Comparison of ENCODE assay signal across 16 mouse cellular contexts in genomic region chr2:44221686-44222085, GRCm38 (mm10).
A peak's percentile ranks its signal among the peaks of the same experiment; 100 is the strongest.
DNase-seq lines count a peak whose midpoint lies in the region; ATAC-seq and TF ChIP-seq lines count a peak whose summit lies in the region.
"Had no signal": no experiment of that assay in that cellular context is flagged by ENCODE, and none has a peak within 500 bp of the region (broad histone marks: within the 10 kb centered on the region; RNA-seq: fewer than 3 reads in every experiment).

No protein-coding gene starts in this region.

- no peak overlapping the region for H3K4me3 ChIP-seq in kidney, embryonic 14.5 days (ENCODE audit: low read length)
- H3K4me3 ChIP-seq in testis, adult 2 months (ENCODE audit: control insufficient read depth, low read depth, low read length) = no peak overlapping the region
- H3K4me3 ChIP-seq: forebrain, embryonic 10.5 days; limb, embryonic 15.5 days; myocyte had no signal

- no peak for TF ChIP-seq CTCF in testis, adult 2 months (IDR thresholded peaks at IDR 0.05; ENCODE audit: control insufficient read depth, insufficient read depth, insufficient replicate concordance, low read depth, low read length)

- ATAC-seq in kidney, embryonic 14.5 days (ENCODE audit: low FRiP score, low TSS enrichment) = no peak

- peaks cover 5% of the 10 kb centered on the region; the same call in 1 of the 2 replicates for H3K4me1 ChIP-seq in kidney, embryonic 14.5 days (ENCODE audit: control insufficient read depth, insufficient read depth, low read length)
- H3K4me1 ChIP-seq in testis, adult 2 months (ENCODE audit: control insufficient read depth, insufficient read depth, low read length) = no peaks in the 10 kb centered on the region
- H3K4me1 ChIP-seq: limb, embryonic 15.5 days had no signal

- H3K4me2 ChIP-seq in kidney, embryonic 14.5 days (replicated peaks; ENCODE audit: low read depth, low read length) = no peak overlapping the region
- H3K4me2 ChIP-seq: limb, embryonic 15.5 days; lung, embryonic 14.5 days had no signal

- TF ChIP-seq POLR2A in testis, adult 2 months (IDR thresholded peaks at IDR 0.05; ENCODE audit: control insufficient read depth, low read depth, low read length) = no peak

- H3K9me3 ChIP-seq in kidney, embryonic 14.5 days (ENCODE audit: control insufficient read depth, low read length) = no peaks in the 10 kb centered on the region
- H3K9me3 ChIP-seq: forebrain, embryonic 10.5 days; limb, embryonic 15.5 days had no signal

- no peaks in the 10 kb centered on the region for H3K27me3 ChIP-seq in kidney, embryonic 14.5 days (ENCODE audit: control insufficient read depth, insufficient read depth, low read length)
- no peaks in the 10 kb centered on the region for H3K27me3 ChIP-seq in testis, adult 2 months (ENCODE audit: control insufficient read depth, insufficient read depth, low read length)
- H3K27me3 ChIP-seq: limb, embryonic 15.5 days had no signal

- no peak overlapping the region for H3K9ac ChIP-seq in kidney, embryonic 14.5 days (ENCODE audit: low read depth, low read length)
- H3K9ac ChIP-seq: limb, embryonic 15.5 days; lung, embryonic 14.5 days had no signal

- no peaks in the 10 kb centered on the region for H3K36me3 ChIP-seq in kidney, embryonic 14.5 days (ENCODE audit: control insufficient read depth, insufficient read depth, low read length)
- no peaks in the 10 kb centered on the region for H3K36me3 ChIP-seq in testis, adult 2 months (ENCODE audit: control insufficient read depth, insufficient read depth, low read length)
- H3K36me3 ChIP-seq: forebrain, embryonic 10.5 days; limb, embryonic 15.5 days had no signal

- no peak overlapping the region for H3K27ac ChIP-seq in kidney, embryonic 14.5 days (ENCODE audit: low read depth, low read length)
- peak overlapping the region; percentile 65 for H3K27ac ChIP-seq in testis, adult 2 months (ENCODE audit: control insufficient read depth, insufficient read depth, low read depth, low read length)
- H3K27ac ChIP-seq: forebrain, embryonic 10.5 days; limb, embryonic 15.5 days had no signal

- 58% methylated on average over 2 of the region's 2 CpGs for WGBS in kidney, embryonic 14.5 days

- intact Hi-C loops in heart, postnatal 14 days (cut with DNase I) = no loop called here

- DNase-seq in adrenal gland, adult (ENCODE audit: inconsistent age in 2 of 2, low spot score in 1 of 2) = peak; percentile 10 to 79
- DNase-seq in adrenal gland, postnatal 14 days = no peak
- peak; percentile 14 for DNase-seq in heart, adult 8-10 months (ENCODE audit: low spot score)
- DNase-seq in heart, postnatal 14 days = no peak
- DNase-seq in kidney, adult 8-10 months = peak; percentile 33 to 72
- DNase-seq in testis, postnatal 14 days (ENCODE audit: low spot score) = no peak
- DNase-seq: cerebellum, adult 9-11 months; gastrocnemius, postnatal 36 days; midbrain, embryonic 14.5 days; thymus, adult 2 months had no signal

Comparison
In these comparisons a context has a peak if more than half of its experiments do, and no peak if none do; other contexts are left out.
1. DNase-seq: peak in adrenal gland, adult (2 of 2), heart, adult 8-10 months (single experiment) and kidney, adult 8-10 months (2 of 2); none in adrenal gland, postnatal 14 days (single experiment), heart, postnatal 14 days (0 of 2) and testis, postnatal 14 days (single experiment).